Mouse (Mus musculus): Measurements from ENCODE around the gene Gm49027.
"Not testable (repeated sequence)": the region's sequence is repeated elsewhere in the genome, so short reads cannot be mapped to it uniquely, and the experiment has no call there.

Gene Gm49027

DNA sequence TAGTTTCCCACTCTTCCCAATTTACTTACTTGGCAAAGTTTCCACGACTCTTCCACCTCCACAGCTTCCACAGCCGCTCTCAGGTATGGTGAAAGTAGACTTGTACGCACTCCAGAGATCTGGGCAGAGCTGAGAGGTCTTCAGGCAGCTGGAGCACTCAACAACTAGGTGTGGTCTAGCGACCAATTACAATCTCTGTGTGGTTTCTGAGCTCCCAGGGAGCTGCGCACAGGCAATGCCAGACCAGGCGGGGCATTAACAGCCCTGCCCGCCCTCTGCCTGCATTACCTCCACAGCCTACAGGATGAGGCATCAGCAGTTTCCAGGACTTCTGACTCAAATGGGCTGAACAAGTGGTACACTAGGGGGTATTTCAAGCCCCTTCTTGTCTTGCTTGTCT, at the start of gene Gm49027:
Gene Gm49027 (minus strand): TSS at position 208 of the 400 bp plus-strand sequence.
- in situ Hi-C loops (cut with MboI, MseI) = no loop called here

DNA sequence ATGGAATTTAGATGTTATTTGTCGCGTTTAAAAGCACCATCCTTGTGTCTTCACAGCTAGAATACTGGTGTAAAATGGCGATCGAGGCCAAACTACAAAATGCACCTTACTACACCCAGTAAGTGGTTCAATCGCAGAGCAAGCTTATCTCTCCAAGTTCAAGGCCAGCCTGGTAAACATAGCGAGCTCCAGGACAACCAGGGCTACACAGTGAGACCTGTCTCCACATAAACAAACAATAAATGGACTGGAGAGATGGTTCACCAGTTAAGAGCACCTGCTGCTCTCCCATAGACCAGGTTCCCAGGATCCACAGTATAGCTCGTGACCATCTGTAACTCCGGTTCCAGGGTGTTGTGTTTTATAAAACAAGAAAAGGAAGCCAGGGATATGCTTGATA, 48.1 kb upstream of the Gm49027 start:
- in situ Hi-C loops (cut with MboI, MseI) = no loop called here

DNA sequence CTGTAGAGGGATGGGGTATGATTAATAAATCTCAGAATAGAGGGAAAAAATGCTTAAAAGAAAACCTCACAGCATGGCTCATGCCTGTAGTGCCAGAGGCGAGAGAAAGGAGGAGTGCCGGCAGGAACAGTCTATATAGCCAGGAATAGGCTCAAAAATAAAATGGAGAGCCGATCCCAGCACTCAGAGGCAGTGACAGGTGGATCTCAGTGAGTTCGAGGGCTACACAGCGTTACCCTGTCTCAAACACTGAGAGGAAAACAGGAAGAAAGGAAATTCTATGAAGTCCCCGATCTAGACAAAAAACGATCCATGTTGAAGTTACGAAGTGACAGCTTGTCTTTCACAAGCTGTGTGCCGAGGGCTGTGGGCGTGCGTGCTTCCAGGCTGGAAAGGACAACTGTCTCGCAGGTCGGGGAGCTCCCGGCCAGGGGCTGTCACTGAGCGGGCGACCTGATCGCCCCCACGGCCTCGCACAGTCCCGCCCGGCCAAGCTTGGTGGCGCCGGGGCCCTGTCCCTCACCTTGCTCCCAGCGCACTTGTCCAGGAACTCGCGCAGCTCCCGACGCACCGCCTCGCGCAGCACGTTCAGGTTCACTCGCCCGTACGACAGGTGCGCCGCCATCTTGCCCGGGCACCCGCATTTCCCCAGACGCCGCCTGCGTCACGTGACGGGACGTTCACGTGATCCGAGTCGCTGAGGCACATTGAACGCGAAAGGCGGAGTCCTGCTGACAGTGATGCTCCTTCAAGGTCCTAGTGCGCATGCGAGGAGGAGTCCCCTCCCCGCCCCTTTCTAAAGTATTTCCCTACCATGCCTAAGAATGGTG, 47.3 kb upstream of the Gm49027 start, which contains the start of gene Vps33a:
Gene Vps33a (minus strand): TSS at position 682 of the 830 bp plus-strand sequence.
- in situ Hi-C loops (cut with MboI, MseI) = no loop called here

- in situ Hi-C loops (cut with MboI, MseI) = no loop called here
Measured at GRCm38 (mm10) chr5:123561128-123561527, 35.8 kb upstream of the Gm49027 start.

DNA sequence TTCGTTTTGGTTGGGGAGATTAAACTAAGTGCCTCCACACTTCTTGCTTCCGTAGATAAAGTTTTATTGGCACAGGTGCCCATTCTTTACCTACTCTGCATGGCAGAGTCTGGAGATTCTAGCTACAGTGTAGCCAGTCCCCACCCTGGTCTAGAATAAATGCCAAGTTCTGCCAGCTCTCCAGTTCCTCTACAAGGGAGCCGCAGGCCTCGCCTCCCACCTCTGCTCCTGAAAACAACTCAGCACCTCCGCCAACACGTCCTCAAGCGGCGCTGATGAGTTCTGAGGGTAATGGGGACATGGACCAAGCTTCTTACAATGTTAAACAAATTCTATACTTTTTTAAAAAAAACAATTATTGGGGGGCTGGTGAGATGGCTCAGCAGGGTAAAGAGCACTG, 34.3 kb upstream of the Gm49027 start:
- in situ Hi-C loops (cut with MboI, MseI) = no loop called here

DNA sequence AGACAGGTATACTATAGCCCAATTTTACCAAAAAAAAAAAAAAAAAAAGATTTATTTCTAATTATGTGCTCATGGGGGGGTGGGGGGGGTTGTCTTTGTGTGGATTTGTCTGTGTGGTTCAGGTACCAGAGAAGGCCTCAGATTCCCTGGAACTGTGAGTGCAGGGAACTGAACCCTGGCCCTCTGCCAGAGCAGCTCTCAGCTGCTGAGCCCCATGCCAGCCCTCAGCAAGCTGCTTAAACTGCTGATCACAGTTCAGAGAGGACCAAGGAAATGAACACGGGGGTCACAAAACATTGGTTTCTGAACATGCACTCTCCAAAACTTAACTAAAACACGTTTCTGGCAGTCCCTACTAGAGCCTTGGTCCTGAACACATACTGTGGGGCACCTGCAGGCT, 31.2 kb upstream of the Gm49027 start:
- in situ Hi-C loops (cut with MboI, MseI) = no loop called here

DNA sequence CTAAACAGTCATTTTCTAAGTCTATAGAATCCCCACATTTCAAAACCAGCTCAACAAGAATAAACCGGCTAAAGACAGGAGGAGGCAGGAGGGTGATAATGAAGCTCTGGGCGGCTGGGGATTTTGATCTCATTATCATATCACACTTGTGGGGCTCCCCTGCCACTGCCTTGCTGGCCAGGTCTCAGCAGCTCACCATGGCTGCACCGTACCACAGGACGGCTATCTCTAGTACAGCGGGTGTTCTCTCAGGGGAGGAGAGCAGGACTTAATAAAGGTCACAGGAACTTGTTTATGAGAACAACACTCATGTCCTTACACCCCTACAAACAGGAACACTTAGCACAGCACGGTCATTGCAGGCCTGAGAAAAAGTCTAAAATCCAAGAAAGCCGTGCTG, 30.4 kb upstream of the Gm49027 start:
- in situ Hi-C loops (cut with MboI, MseI) = no loop called here

DNA sequence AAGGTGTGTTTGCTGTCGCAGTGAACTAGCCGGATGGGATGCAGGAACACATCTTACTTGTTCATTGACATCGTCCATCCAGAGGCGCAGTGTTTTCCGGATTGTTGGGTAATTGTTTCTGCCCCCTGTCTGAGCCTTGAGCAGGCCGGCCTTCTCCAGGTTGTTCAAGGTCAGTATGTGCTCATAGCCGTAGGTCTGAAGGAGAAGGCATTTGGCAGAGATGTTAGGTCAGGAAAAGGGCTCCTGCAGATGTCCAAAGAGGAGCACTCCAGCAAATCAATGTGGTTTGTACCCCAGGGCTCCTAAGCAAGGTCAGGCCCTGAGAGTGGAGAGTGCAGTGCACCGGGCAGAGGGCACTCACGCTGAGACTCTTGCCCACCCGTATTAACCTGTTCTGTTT, 8.5 kb upstream of the Gm49027 start:
- in situ Hi-C loops (cut with MboI, MseI) = no loop called here

GRCm38 (mm10) chr5:123530056-123530455, 4.8 kb upstream of the Gm49027 start:
- in situ Hi-C loops (cut with MboI, MseI) = no loop called here

- in situ Hi-C loops (cut with MboI, MseI) = no loop called here
Measured at GRCm38 (mm10) chr5:123528641-123529040, 3.4 kb upstream of the Gm49027 start.

DNA sequence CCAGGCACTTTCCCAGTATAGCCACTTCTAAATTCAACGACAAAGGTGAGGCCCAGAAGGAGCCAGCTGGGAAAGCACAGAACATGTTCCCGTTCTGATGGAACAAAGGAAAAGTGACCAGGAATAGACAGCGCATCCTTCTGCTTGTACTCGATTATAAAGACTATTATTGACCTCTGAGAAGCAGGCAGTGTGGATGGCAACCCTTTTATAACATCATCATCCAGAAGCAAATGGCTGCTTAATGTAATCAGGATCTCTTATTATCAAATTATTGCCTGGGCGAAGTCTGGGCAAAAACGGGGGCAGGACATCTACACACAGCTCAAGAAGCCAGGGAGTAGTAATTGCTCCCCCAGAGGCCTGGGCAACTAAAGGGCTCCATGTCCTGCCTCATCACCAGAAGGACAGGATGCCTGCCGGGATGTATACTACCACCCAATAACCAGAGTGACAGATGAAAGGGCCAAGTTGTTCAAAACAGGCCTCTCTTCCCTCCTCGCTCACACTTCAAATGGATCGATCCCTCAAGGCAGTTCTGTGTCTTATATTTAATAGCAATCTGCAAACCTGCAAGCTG, 718 bp upstream of the Gm49027 start:
- in situ Hi-C loops (cut with MboI, MseI) = no loop called here

GRCm38 (mm10) chr5:123524393-123524750, 916 bp downstream of the Gm49027 start:
- in situ Hi-C loops (cut with MboI, MseI) = no loop called here

GRCm38 (mm10) chr5:123523692-123524392, 1.4 kb downstream of the Gm49027 start, which contains the start of gene Diablo:
Gene Diablo, minus strand, starts transcription at chr5:123524176.
- in situ Hi-C loops (cut with MboI, MseI) = no loop called here

- in situ Hi-C loops (cut with MboI, MseI) = no loop called here
Measured at GRCm38 (mm10) chr5:123522166-123522565, 3.1 kb downstream of the Gm49027 start.

- in situ Hi-C loops (cut with MboI, MseI) = no loop called here
Measured at GRCm38 (mm10) chr5:123521621-123522020, 3.7 kb downstream of the Gm49027 start.

DNA sequence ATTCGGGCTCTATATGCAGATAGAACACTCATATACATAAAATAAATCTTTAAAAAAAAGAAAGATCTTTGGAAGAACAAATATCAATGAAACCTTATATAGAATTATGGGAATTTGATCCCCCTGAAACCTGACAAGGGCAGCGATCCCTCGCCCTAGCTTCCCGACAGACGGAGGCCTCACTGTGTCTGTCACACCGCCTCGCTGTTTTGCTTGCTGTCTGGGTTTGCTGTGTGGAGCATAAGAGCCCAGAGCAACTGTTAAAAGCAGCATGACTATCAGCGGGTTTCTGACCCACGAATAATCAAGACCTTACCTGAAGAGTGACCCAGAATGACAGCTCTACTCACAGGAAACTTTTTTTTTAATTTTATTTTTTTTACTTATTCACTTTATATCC, 4.6 kb downstream of the Gm49027 start:
- in situ Hi-C loops (cut with MboI, MseI) = no loop called here

DNA sequence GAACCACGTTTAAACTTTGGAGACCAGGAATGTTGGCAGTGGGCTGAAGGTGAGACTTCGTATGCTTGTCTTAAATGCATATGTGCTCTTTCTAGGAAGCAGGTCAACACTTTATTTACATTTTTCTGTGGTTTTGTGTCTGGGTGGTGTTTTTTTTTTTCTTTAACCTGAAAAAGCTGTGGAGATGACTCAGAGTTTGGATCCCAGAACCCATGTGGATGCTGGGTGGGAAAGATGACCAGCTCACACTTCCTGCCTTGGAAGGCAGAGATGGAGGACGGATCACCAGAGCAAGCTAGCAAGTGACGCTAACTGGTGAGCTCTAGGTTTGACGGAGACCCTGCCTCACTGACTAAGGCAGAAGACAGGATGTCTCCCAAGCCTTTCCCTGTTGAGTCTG, 10.4 kb downstream of the Gm49027 start:
- in situ Hi-C loops (cut with MboI, MseI) = no loop called here

DNA sequence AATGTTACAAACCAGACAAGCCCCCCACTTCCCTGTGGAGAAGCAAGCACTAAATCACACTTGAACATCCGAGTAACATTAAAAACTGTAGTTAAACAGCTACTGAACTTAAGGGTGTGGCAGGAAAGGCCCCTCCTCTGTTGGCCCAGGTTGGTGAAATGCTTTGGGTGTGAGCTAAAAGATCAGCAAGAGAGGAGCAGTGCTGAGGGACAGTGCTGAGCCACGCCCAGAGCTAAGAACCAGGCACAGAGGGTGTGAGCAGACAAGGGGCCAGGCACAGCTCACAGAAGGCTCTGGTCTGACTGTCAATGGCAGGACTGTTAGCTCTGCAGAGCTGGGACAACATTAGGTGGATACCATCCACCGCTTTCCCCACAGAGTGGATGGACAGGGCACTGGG, 13.2 kb downstream of the Gm49027 start:
- in situ Hi-C loops (cut with MboI, MseI) = no loop called here

- in situ Hi-C loops (cut with MboI, MseI) = not testable (repeated sequence)
Measured at GRCm38 (mm10) chr5:123511426-123511825, 13.9 kb downstream of the Gm49027 start.

DNA sequence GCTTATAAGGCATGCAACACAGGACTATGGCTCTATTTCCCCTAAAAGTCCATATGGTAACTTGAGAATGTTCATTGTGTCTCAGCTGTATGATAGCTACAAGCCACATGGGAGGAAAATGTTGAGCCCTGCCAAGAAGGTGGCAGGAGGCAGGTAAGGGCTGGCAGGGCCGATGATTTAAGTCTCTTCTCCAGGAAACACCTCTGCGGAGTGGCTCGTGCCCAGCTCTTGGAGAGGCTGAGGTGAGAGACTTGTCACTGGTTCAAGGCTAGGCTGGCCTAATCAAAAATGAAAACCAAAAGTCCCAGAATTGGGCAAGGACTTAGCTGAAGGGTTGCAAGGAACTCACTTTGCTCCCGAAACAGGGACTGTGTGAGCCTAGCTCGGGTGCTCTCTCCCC, 15.1 kb downstream of the Gm49027 start, which contains the start of gene B3gnt4:
Gene B3gnt4 (plus strand): TSS at position 301 of the 400 bp plus-strand sequence.
- in situ Hi-C loops (cut with MboI, MseI) = no loop called here

- in situ Hi-C loops (cut with MboI, MseI) = no loop called here
Measured at GRCm38 (mm10) chr5:123508921-123509320, 16.4 kb downstream of the Gm49027 start.

DNA sequence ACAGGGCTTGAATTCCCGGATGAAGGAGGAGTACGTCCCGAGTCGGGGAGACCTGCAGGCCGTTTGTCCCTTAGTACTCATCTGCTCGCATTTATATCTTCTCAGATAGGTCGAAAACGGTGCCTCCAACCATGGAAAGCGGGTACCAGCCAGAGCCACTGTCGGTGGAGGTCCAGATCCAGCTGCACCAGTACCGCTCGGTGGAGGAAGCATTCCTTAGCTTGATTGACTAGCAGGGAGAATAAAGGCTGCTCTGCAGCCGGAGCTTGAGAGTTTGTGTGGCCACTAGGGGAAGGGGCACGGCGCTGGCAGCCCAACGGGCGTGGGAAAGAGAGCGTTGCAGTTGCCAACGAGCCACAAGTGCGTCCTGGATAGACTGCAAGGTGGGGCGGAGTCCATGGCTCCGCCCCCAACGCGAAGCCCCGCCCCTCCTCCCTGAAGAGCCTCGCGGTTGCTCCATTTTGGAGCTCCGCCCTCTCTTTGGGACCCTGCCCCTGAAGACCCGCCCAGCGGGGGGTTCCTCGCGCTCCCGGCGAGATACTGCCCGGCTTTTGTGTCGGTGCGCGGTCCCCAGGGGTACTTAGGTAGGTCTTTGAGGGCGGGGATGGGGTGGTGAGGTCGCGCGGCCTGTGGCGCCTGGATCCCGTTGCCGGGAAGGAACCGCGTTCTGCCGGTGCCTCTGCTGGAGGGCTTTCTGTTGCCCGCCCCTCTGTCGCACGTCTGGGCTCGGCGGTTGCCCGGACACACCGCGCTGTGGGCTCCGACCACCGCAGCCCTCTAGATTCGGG, 17.2 kb downstream of the Gm49027 start:
- in situ Hi-C loops (cut with MboI, MseI) = no loop called here
